Mouse (Mus musculus) G1E (cell line): ENCODE data around the gene Anxa6.

ENCODE experiments used
- CTCF ChIP-seq: IDR thresholded peaks from 2 replicates; pipeline ENCODE4 v1.5.1; 2012; ENCODE audit warnings: low read depth, low read length, inconsistent platforms, mixed read lengths
- POLR2AphosphoS5 ChIP-seq: IDR thresholded peaks from 2 replicates; pipeline ENCODE4 v1.6.1; 2012; ENCODE audit warnings: low read depth, low read length, inconsistent platforms; ENCODE audit not compliant: insufficient replicate concordance

GRCm38 (mm10) chr11:54996176-54996575 is 37.1 kb downstream of the Anxa6 start:
- TF ChIP-seq CTCF: no peak
- no peak for TF ChIP-seq POLR2AphosphoS5
